Mouse (Mus musculus): Measurements from ENCODE around the gene Fcrls. TPM values are rescaled to one million over a fixed set of nuclear protein-coding genes. Genes with fewer than 3 reads are reported as not detected.

The Fcrls gene
- 10 to 100 TPM; 23.9 to 29.6 TPM for total RNA-seq (2021)
- long read RNA-seq, transcript Fcrls-201 (8 exons, 2,273 nt) = major isoform, 20 of 28 reads
- long read RNA-seq, partial matches to known transcripts = 7 of 28 reads
- long read RNA-seq, other reads (novel, unspliced or antisense) = 1 of 28 reads

DNA sequence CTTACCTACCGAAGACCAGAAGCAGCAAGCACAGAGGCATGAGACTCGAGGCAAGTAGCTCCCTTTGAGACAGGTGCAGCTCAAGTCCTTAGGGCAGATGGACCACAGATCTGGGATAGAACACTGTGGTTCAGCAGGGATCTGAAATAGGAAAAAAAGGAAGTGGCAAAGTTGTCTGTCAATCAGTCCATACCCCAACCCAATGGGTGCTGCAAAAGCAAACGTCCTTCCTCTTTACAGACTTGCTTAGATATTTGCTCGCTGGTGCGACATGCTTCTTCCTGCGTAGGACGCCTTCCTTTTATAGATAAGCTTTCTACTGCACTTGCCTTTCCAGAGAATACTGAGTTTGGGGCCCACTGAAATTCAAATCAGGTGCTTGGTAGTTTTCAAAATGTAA, at the start of gene Fcrls:
TSS of gene Fcrls (minus strand) at position 303 of the 400 bp plus-strand sequence.
- DNase-seq (ENCODE audit: low spot score in 2 of 2) = no peak

DNA sequence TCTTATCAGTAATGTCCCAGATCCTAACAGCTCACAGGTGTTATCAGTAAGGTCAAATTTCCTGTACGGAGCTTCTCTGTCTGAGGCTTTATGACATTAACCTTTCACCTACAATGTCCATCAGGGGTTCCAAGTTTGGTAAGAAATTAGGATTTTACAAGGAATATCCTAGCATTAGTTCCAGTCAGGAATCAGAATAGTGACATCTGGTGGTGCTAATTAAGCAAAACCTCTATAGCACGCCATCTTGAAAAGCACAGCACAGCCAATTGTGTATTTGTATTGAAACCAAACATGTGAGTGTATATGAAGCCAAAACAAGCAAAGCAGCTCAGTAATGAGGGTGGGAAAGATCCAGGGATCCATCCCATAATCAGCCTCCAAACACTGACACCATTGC, 46.4 kb upstream of the Fcrls start:
- no peak for DNase-seq (ENCODE audit: low spot score in 2 of 2)

DNA sequence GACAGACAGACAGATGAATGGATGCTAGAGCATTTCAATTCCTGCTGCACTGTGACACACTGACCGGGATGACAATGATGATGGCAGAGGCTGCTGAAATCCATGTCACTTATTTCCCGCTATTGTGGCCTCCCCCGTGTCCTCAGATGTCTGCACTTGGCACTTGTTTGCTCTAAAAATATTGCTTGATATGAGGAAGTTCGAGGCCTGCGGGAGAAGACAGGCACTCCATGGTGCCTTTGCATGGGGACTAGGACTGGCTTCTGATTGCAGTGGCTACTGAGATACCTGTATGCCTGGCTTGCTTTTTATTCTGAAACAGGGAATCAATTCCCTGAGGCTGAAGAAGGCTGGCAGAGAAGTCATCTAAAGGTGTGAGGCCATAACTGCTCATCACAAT, 36.4 kb upstream of the Fcrls start:
- no peak for DNase-seq (ENCODE audit: low spot score in 2 of 2)

DNA sequence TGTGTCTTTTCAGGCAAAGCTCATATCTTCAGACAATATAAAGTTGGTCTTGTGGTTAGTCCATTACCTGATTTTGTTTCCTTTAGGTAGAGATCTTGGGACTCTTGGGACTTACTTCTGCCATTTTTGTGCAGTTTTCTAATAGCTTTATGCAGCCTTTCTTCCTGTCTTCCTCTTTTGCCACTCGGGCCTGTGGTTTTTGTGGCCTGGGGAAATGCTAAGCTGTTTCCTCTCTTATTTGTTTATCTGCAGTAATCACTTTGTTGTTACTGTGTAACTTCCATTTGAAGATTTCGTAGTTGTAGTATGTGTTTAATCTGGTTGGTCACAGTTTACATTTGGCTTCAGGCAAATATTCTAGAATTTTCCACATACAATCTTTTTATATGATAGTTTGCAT, 10.8 kb upstream of the Fcrls start:
- DNase-seq (ENCODE audit: low spot score in 2 of 2) = no peak

DNA sequence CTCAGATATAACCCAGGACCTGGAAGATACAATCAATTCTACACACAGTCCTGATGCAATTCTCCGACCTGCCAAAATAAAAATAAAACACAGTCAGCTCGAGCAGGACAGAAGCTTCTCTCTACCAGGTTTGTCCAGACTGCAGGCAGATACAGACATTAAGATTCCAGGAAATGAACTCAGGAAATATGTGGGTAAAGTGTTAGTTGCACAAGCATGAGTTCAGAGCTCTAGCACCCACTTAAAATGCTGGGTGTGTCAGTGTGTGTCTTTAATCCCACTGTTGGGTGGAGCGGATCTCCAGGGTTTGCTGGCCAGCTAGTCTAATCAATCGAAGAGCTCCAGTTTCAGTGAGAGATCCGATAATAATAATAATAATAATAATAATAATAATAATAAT, 3.0 kb upstream of the Fcrls start:
- no peak for DNase-seq (ENCODE audit: low spot score in 2 of 2)

DNA sequence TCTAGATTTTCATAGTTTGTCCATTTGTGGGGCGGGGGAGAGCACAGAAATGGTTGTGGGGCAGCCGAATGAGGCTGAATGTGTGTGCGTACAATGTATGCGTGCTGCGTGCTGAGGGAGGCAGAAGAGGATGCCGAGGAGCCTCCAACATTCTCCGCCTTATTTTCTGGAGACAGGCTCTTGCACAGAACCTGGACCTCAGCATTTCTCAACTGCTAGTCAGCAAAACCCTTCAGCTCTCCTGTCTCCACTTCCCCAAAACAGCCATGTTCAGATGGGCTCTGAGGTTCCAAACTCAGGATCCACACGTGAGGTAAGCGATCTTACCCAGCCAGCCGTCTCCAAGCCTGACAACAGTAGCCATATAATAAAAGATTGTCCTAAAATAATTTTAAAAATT, 8.3 kb downstream of the Fcrls start:
- DNase-seq (ENCODE audit: low spot score in 2 of 2) = no peak

DNA sequence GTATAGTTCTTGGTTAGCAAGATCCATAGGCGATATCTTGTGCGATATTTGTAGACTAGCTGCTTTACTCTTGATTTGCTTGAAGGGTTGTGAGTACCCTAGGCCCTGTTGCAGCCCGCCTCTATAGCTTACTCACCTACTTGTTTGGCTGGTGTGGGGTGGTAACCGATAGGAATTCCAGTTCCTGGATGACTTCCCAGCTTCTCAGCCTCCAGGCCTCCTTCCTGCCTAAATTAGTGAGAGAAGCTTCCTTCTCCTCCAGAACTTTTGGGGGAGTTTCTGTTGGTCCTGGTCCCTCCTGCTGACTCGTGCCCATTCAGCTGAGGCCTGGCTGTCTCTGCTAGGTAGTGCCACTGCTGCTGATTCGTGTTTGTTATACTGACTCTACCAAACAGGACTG, 14.0 kb downstream of the Fcrls start:
- no peak for DNase-seq (ENCODE audit: low spot score in 2 of 2)

DNA sequence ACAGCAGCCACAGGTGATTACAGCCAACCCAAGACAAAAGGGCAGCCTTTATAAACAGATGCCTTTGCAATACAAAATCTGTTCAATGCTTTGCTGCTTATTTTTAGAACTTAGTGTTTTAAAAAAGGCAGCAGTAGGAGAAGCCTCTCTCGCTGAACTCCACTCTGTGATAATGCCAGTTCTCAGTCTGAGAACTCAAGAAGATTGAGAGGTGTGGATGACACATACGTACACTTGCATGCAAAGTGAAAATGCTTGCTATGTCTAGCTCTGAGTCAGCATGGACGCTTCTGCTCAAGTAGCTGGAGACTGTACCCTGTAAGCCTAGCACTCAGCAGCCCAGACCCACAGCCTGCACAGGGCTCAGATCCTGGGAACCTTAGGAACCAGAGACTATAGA, 16.2 kb downstream of the Fcrls start:
- no peak for DNase-seq (ENCODE audit: low spot score in 2 of 2)

DNA sequence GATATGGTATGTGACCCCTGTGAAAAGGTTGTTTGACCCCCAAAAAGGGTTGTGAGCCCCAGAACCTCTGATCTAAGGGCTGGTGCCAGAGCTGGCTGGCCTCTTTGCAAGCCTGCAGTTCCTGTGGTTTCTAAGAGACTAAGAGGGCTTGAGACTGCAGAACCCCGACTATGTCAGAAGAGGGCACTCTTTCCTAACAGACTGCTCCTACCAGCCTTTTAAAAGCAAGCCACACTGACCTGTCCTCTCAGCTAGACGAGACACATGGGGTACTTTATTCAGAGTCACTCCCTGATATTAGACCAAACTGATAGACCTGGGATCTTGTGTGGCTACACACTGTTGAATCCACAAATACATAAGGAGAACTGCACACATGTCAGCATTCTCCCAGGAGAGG, 19.9 kb downstream of the Fcrls start:
- DNase-seq (ENCODE audit: low spot score in 2 of 2) = peak; percentile 48 to 59

DNA sequence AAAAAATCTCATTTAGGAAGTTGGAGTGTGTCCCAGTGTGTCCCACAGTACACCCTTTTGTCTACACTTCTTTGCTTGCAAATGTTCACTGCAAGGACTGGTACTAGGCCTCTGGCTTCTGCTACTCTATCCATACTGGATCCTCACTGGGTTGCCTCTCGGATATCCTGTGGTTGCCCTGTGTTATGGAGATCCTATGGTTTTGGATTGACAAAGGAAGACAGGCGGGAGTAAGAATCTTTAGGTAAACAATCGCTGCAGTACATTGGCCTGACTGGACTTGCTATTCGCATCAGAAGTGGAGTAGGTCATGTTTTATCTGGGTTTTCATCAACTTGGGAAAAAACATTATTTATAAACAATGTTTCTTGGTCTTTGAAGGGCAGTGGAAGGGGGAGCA, 22.6 kb downstream of the Fcrls start:
- DNase-seq (ENCODE audit: low spot score in 2 of 2) = no peak

DNA sequence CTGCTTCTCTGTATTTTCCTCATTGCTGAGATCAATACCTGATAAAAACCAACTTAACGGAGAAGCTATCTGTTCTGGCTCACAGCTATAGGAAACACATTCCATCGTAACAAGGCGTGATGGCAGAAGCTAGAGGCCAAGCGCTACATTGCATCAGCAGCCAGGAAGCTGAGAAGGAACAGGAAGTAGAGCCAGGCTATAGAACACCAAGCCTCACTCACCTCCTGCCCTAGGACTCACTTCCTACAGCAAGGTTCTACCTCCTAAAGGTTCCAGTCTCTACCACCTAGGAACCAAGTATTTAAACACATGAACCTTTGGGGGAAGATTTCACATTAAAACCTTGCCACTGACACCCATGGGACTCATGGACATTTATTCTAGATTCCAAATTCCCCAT, 39.9 kb downstream of the Fcrls start:
- DNase-seq (ENCODE audit: low spot score in 2 of 2) = no peak

DNA sequence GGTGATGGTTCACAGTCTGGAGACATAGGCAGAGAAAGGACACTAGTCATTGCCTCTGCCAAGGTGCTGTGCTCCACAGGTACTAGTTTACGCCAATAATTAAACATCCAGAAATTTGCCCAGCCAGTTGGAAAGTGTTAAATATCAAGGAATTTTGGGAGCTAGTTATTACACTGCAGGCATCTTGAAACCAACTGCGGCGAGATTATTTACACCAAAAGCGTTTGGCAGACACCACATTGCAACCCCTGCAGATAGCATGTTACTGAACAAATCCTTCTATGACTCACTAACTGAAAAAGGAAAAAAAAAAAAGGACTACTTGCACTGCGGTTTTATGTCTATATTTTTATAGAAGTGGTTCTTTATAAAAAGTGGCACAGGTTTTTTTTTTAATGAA, 41.2 kb downstream of the Fcrls start:
- DNase-seq (ENCODE audit: low spot score in 2 of 2) = no peak

DNA sequence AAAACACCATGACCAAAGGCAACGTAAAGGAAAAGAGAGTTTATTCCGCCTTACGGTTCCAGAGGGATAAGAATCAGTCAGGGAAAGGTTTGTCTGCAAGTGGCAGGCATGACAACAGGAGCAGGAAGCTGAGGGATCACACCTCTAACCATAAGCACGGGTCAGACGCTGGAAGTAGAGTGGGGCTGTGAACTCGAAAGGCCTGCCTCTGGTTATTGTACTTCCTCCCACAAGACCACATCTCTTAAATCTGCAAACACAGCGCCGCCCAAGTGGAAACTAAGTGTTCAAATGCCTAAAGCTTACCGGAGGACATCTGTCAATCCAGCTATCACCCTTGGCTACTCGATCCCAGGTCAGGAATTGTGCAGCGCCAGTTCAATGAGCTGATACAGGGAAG, 48.4 kb downstream of the Fcrls start:
- DNase-seq (ENCODE audit: low spot score in 2 of 2) = no peak

DNA sequence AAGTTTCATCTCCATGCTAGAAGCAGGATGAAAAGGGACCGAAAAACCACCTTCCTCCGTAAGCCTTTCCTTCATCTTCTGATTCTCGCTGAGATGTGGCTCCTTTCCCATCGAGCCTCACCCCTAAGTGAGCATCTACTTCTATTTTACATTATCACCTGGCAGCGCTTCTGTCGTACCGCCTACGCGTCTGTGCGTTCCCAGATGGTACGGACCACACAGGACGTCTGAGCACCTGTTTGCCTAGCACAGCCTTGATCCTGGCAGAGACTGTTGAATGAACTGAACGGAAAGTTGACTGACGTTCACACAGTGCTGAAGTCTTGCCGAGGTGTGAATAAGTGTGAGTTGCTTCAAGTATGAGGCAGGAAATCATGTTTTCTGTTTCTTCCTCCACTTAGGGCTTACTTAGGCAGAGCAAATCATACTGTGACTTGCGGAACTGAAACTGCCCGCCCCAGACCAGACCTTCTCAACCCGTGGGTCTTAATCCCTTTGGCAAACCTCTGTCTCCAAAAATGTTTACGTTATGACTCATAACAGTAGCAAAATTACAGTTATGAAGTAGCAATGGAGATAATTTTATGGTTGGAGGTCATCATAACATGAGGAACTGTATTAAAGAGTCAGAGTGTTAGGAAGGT, 49.2 kb downstream of the Fcrls start:
- no peak for DNase-seq (ENCODE audit: low spot score in 2 of 2)

DNA sequence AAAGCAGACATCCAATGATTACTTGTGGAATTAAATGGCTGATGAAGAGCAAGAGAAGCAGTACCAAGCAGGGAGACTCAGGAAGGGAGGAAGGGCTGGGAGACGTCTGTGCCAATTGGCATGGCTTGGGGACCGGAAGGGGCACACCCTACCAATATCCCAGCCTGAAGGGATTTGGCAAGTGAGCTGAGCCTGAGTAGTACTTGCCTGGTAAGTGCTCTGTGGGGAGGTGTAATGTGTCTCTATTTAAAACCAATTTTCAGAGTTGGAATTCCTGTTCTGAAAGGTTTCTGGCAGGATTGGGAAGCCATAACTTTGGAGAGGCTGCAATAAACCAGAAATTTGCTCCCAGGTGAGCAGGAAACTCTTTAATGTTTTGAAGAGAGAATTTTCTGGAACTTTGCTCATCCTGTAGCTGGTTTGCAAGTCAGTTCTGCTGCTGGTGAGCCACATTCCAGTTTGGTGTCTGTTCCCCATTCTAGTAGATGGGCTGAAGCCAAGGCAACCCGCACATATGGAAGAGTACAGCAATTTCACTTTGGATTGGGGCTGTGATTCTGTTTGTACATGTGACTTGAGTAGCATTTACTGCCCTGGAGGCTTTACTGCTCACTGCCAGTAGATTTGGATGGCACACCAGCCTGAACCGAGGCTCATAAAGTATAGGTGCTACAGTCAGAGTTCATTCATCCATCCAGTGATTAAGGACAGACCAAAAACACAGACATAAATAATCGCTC, 57.0 kb downstream of the Fcrls start:
- DNase-seq (ENCODE audit: low spot score in 2 of 2) = no peak

Other genes with a start within 250 kb of the Fcrls start
- gene Kirrel, start 89.0 kb downstream of the Fcrls start, total RNA-seq (2021) = 1 to 10 TPM; 5.9 to 6.4 TPM
- gene Cd5l, start 94.1 kb upstream of the Fcrls start, total RNA-seq (2021) = not detected
- under 1 TPM; 0.32 to 0.33 TPM for gene Fcrl1, start 112.6 kb upstream of the Fcrls start, total RNA-seq (2021)
- gene Fcrl5, start 172.0 kb upstream of the Fcrls start, total RNA-seq (2021) = under 1 TPM in 1 of 2 experiments, not detected in 1; 0.11 TPM

Data from layer of hippocampus, postnatal 10 days (tissue).